Mouse (Mus musculus): ENCODE results near the gene Shisal1. TPM values are rescaled to one million over a fixed set of nuclear protein-coding genes. Genes with fewer than 3 reads are reported as not detected.

The Shisal1 gene
- polyA plus RNA-seq (2015; fragmentation: Nextera tagmentation; extraction: Ambion mirVana): 8.6 and 12.3 TPM in 2 replicates

DNA sequence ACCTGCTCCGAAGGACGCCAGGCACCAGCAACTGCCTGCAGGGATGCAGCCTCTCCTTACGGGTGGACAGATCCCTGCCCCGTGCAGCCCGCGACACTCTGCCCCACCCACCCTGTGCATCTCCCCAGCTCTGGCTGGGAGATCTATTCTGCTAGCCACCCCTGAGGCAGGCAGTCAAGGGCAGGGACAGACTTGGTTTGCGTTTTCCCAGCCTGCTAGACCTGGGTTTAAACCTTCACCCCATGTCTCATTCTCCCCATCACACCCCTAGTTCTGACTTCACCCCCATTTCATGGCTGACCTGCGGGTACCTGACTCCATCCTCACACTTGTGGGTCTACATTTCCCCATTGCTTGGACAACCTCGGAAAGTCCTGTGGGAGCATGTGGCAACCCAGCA lies at the start of gene Shisal1:
TSS of gene Shisal1 (minus strand) at position 101 of the 400 bp plus-strand sequence.
- peaks cover 38% of the 10 kb centered on the region for H3K4me1 ChIP-seq (ENCODE audit: control insufficient read depth, insufficient read depth, low read depth, low read length)

DNA sequence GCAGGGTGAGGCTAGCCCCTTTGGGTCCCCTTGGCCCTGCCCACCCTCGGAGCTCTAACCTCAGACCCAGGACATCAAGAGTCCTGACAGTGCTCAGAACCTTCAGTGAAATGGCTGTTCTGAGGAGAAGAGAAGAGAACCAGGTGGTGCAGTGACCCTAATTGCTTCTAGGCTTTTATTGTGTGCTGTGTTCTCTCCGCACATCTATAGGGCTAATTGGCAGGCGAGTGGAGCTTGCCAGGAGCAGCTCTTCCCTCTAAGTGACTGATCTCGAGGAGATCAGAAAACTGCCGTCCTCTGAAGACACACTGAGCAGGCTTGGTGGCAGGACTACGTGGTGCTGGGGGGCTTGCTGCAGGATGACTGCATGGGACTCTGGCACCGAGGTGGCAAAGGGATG lies 43.6 kb upstream of the Shisal1 start:
- H3K36me3 ChIP-seq (ENCODE audit: control insufficient read depth, insufficient read depth, low read length): no peaks in the 10 kb centered on the region
- no peak overlapping the region for H3K4me3 ChIP-seq (ENCODE audit: low read length)
- no peak overlapping the region for H3K27ac ChIP-seq (ENCODE audit: low read depth, low read length)
- WGBS: 55% methylated on average over 7 of the region's 7 CpGs
- no peak overlapping the region for H3K9ac ChIP-seq (ENCODE audit: low read depth, low read length)
- no peak for ATAC-seq
- no peaks in the 10 kb centered on the region; the same call in 1 of the 2 replicates for H3K4me1 ChIP-seq (ENCODE audit: control insufficient read depth, insufficient read depth, low read depth, low read length)
- no peak overlapping the region for H3K4me2 ChIP-seq (ENCODE audit: low read length)
- no peaks in the 10 kb centered on the region for H3K9me3 ChIP-seq (ENCODE audit: control insufficient read depth, low read length)
- no peaks in the 10 kb centered on the region for H3K27me3 ChIP-seq (replicated peaks; ENCODE audit: control insufficient read depth, insufficient read depth, low read length)

More for the DNA sequence above, at the start of gene Shisal1:
- peak within 1 kb of the TSS; percentile 49 for H3K4me3 ChIP-seq (ENCODE audit: low read length)
- H3K36me3 ChIP-seq (ENCODE audit: control insufficient read depth, insufficient read depth, low read length): no peaks in the 10 kb centered on the region
- peak within 1 kb of the TSS; percentile 65 for H3K4me2 ChIP-seq (ENCODE audit: low read length)
- 11% methylated on average over 9 of the region's 9 CpGs for WGBS
- no peak for ATAC-seq
- H3K9me3 ChIP-seq (ENCODE audit: control insufficient read depth, low read length): no peaks in the 10 kb centered on the region
- peaks cover 6% of the 10 kb centered on the region; the same call in 1 of the 2 replicates for H3K27me3 ChIP-seq (replicated peaks; ENCODE audit: control insufficient read depth, insufficient read depth, low read length)
- H3K27ac ChIP-seq (ENCODE audit: low read depth, low read length): peak within 1 kb of the TSS; percentile 63; the same call in 1 of the 2 replicates
- H3K9ac ChIP-seq (ENCODE audit: low read depth, low read length): peak within 1 kb of the TSS; percentile 78

DNA sequence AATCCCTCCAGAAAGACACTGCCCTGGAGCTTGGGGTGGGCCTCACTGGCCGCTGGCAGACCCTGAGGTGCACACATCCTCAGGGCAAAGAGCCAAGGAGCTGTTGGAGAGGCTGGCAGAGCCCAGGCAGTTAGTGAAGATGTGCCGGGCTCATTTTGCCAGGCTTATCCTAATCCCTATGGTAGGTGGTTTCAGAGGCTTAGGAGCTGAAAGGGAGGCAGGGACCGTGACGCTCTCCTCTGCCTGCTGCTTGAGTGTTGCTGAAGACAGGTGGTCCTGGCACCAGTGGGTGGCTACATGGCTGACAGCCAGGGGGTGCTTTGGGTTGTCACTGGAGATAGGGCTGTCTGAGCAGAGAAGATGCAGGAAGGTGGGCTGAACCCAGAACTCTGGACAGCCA lies 37.4 kb upstream of the Shisal1 start:
- ATAC-seq: peak; percentile 18; the same call in 1 of the 2 replicates
- H3K9ac ChIP-seq (ENCODE audit: low read depth, low read length): no peak overlapping the region
- 25% methylated on average over 4 of the region's 4 CpGs for WGBS

DNA sequence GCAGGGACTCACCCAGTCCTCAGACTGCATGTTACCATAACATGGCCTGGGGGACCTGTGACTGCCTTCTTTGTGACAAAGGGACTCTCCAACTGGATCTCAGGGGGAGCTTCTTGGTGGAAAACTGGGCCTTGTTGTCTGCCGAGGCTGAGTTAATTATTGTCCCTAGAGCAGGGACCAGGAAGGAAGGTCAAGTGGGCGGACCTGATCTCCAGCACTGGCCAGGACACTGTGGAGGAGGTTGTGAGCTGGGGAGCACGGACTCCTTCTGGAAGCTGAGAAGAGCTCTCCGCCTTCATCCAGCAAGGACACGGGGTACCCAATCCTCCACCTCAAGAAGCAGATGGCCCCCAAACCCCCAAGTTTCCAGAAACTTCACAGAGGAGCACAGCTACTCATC lies 36.7 kb upstream of the Shisal1 start:
- Histone ChIP-seq H3K27ac (ENCODE audit: low read depth, low read length) (no peak overlapping the region), H3K36me3 (ENCODE audit: control insufficient read depth, insufficient read depth, low read length) (no peaks in the 10 kb centered on the region), H3K4me1 (ENCODE audit: control insufficient read depth, insufficient read depth, low read depth, low read length) (peaks cover 10% of the 10 kb centered on the region), H3K9me3 (ENCODE audit: control insufficient read depth, low read length) (no peaks in the 10 kb centered on the region), H3K4me3 (ENCODE audit: low read length) (no peak overlapping the region), H3K27me3 (replicated peaks; ENCODE audit: control insufficient read depth, insufficient read depth, low read length) (no peaks in the 10 kb centered on the region), H3K9ac (ENCODE audit: low read depth, low read length) (no peak overlapping the region), H3K4me2 (ENCODE audit: low read length) (no peak overlapping the region)
- WGBS: 67% methylated on average over 5 of the region's 5 CpGs
- no peak for ATAC-seq

More for the DNA sequence above, 37.4 kb upstream of the Shisal1 start:
- Histone ChIP-seq H3K27ac (ENCODE audit: low read depth, low read length) (no peak overlapping the region), H3K4me2 (ENCODE audit: low read length) (no peak overlapping the region), H3K4me3 (ENCODE audit: low read length) (no peak overlapping the region), H3K27me3 (replicated peaks; ENCODE audit: control insufficient read depth, insufficient read depth, low read length) (no peaks in the 10 kb centered on the region), H3K4me1 (ENCODE audit: control insufficient read depth, insufficient read depth, low read depth, low read length) (peaks cover 10% of the 10 kb centered on the region), H3K9me3 (ENCODE audit: control insufficient read depth, low read length) (no peaks in the 10 kb centered on the region), H3K36me3 (ENCODE audit: control insufficient read depth, insufficient read depth, low read length) (no peaks in the 10 kb centered on the region)

GRCm38 (mm10) chr15:84481259-84481877 lies 34.5 kb upstream of the Shisal1 start:
- Histone ChIP-seq H3K4me3 (ENCODE audit: low read length) (no peak overlapping the region), H3K27me3 (replicated peaks; ENCODE audit: control insufficient read depth, insufficient read depth, low read length) (no peaks in the 10 kb centered on the region), H3K9ac (ENCODE audit: low read depth, low read length) (no peak overlapping the region), H3K4me2 (ENCODE audit: low read length) (no peak overlapping the region), H3K27ac (ENCODE audit: low read depth, low read length) (0 out of 2 replicates have a peak overlapping the region, but pooled peaks have one; percentile 17), H3K9me3 (ENCODE audit: control insufficient read depth, low read length) (no peaks in the 10 kb centered on the region), H3K4me1 (ENCODE audit: control insufficient read depth, insufficient read depth, low read depth, low read length) (peaks cover 10% of the 10 kb centered on the region), H3K36me3 (ENCODE audit: control insufficient read depth, insufficient read depth, low read length) (no peaks in the 10 kb centered on the region)
- 26% methylated on average over 13 of the region's 13 CpGs for WGBS
- peak; percentile 34; the same call in 1 of the 2 replicates for ATAC-seq

- no peaks in the 10 kb centered on the region for H3K36me3 ChIP-seq (ENCODE audit: control insufficient read depth, insufficient read depth, low read length)
- H3K9ac ChIP-seq (ENCODE audit: low read depth, low read length): no peak overlapping the region
- no peak overlapping the region for H3K27ac ChIP-seq (ENCODE audit: low read depth, low read length)
- no peaks in the 10 kb centered on the region for H3K9me3 ChIP-seq (ENCODE audit: control insufficient read depth, low read length)
- ATAC-seq: no peak
- WGBS: 33% methylated on average over 8 of the region's 8 CpGs
- H3K4me1 ChIP-seq (ENCODE audit: control insufficient read depth, insufficient read depth, low read depth, low read length): peaks cover 4% of the 10 kb centered on the region; the same call in 1 of the 2 replicates
- no peaks in the 10 kb centered on the region for H3K27me3 ChIP-seq (replicated peaks; ENCODE audit: control insufficient read depth, insufficient read depth, low read length)
- no peak overlapping the region for H3K4me2 ChIP-seq (ENCODE audit: low read length)
- H3K4me3 ChIP-seq (ENCODE audit: low read length): no peak overlapping the region
These were observed 22.5 kb upstream of the Shisal1 start for GRCm38 (mm10) chr15:84469391-84469790.

GRCm38 (mm10) chr15:84467761-84468160 lies 20.9 kb upstream of the Shisal1 start:
- Histone ChIP-seq H3K9ac (ENCODE audit: low read depth, low read length) (no peak overlapping the region), H3K4me3 (ENCODE audit: low read length) (no peak overlapping the region), H3K4me1 (ENCODE audit: control insufficient read depth, insufficient read depth, low read depth, low read length) (peaks cover 4% of the 10 kb centered on the region; the same call in 1 of the 2 replicates), H3K36me3 (ENCODE audit: control insufficient read depth, insufficient read depth, low read length) (no peaks in the 10 kb centered on the region), H3K9me3 (ENCODE audit: control insufficient read depth, low read length) (no peaks in the 10 kb centered on the region), H3K27me3 (replicated peaks; ENCODE audit: control insufficient read depth, insufficient read depth, low read length) (no peaks in the 10 kb centered on the region), H3K27ac (ENCODE audit: low read depth, low read length) (no peak overlapping the region), H3K4me2 (ENCODE audit: low read length) (no peak overlapping the region)
- 68% methylated on average over 5 of the region's 5 CpGs for WGBS
- ATAC-seq: no peak

DNA sequence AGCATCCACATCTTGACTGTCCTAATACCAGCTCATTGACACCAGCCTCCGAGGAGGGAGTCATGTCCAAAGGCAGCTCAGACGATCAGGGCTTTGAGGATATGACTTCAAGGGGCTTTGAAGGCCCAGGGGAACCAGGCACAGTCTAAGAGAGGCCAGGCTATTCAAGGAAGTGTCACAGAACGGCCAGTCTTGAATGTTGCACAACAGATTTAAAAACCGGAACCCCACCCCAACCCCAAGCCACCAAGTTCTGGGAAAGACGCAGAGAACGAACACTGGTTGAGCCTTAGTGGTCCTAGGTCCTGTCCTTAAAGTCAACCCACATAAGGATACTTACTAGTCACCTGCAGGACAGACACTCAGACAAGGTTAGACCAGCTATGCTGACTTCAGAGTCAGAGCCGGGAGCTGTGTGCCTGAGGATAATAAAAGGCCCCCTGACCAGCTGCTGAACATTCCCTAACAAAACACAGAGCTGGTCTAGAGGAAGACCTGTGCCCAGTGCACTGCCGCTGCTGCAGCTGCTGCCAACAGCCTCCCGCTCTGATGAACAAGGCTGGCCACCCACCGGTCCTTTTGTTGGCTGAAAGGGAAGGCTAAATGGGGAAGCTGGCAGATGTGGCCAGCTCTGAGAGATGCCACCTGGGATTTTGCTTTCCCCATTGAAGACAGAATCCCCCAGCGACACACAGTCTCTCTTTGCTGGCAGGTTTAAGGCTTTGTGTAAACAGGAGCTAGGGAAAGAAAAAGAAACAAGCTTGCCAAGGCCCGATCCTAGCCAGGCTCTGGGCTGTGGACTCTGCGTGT lies 19.8 kb upstream of the Shisal1 start:
- Histone ChIP-seq H3K9me3 (ENCODE audit: control insufficient read depth, low read length) (no peaks in the 10 kb centered on the region), H3K4me3 (ENCODE audit: low read length) (no peak overlapping the region), H3K27ac (ENCODE audit: low read depth, low read length) (0 out of 2 replicates have a peak overlapping the region, but pooled peaks have one; percentile 45), H3K36me3 (ENCODE audit: control insufficient read depth, insufficient read depth, low read length) (no peaks in the 10 kb centered on the region), H3K4me1 (ENCODE audit: control insufficient read depth, insufficient read depth, low read depth, low read length) (peaks cover 4% of the 10 kb centered on the region; the same call in 1 of the 2 replicates), H3K4me2 (ENCODE audit: low read length) (no peak overlapping the region), H3K27me3 (replicated peaks; ENCODE audit: control insufficient read depth, insufficient read depth, low read length) (no peaks in the 10 kb centered on the region), H3K9ac (ENCODE audit: low read depth, low read length) (no peak overlapping the region)
- no peak for ATAC-seq
- WGBS: 36% methylated on average over 13 of the region's 13 CpGs

DNA sequence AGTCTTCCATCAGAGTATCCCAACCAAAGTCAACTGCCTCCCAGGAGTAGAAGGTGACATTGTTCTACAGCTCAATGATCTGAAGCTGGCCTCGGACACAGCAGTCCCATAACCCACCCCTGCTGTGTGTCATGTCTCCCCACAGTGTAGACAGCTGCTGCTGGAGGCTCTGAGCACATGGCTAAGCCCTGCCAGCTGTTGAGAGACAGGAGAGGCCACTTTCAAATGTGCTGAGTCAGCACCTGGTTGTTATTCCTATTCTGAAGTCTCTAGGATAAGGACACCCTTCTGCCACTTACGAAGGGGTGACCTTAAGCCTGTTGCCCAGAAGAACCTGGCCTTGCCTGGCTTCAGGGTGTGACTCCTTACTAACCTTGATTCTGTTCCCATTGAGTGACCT lies 14.5 kb upstream of the Shisal1 start:
- Histone ChIP-seq H3K27me3 (replicated peaks; ENCODE audit: control insufficient read depth, insufficient read depth, low read length) (no peaks in the 10 kb centered on the region), H3K36me3 (ENCODE audit: control insufficient read depth, insufficient read depth, low read length) (no peaks in the 10 kb centered on the region), H3K27ac (ENCODE audit: low read depth, low read length) (no peak overlapping the region), H3K9me3 (ENCODE audit: control insufficient read depth, low read length) (no peaks in the 10 kb centered on the region), H3K9ac (ENCODE audit: low read depth, low read length) (no peak overlapping the region), H3K4me1 (ENCODE audit: control insufficient read depth, insufficient read depth, low read depth, low read length) (no peaks in the 10 kb centered on the region), H3K4me3 (ENCODE audit: low read length) (no peak overlapping the region), H3K4me2 (ENCODE audit: low read length) (no peak overlapping the region)
- WGBS: 66% methylated on average over 2 of the region's 2 CpGs
- ATAC-seq: no peak

All from hindbrain, embryonic 16.5 days (tissue).